Mouse (Mus musculus): ENCODE measurements around the gene Bmp5. TPM values are rescaled to one million over a fixed set of nuclear protein-coding genes. Genes with fewer than 3 reads are reported as not detected.
A peak's percentile ranks its signal among the peaks of the same experiment; 100 is the strongest.

Bmp5 gene
- 9.8 and 11.2 TPM in 2 replicates for polyA plus RNA-seq (2014; fragmentation: Nextera tagmentation; extraction: Ambion mirVana)

DNA sequence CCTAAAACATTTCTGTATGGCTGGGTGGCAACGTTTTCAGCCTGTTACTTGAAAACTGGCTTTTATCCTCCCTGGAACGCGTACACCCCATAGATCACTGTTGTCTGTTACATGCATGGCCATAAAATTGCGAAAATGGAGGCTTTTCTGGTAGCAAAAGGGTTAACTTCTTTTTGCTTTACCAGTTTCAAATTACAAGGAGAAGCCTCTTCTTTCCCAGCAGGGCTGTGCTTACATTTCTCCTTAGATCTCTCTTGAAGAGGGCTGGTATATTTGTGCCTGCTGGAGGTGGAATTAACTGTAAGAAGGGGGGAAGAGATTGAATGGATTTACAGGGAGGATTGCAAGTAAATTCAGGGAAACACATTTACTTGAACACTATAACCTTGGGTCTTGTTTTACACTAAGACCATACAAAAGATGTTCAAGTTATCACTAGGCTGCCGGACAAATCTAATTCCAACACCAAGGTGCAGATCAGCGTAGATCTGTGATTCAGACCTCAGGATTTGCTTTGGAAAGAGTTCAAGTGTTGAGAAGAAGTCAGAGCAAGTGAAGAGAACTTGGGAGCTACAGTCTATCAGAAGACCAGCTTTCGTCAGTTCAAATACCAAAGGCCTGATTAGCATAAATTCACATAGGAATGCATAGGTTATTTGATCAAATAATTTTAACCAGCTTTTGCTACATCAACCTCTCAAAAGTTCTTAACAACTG, at the start of gene Bmp5:
Bmp5 (plus strand) TSS at position 236 of the 717 bp plus-strand sequence.
- H3K4me3 ChIP-seq (ENCODE audit: low read depth, low read length) = peak within 1 kb of the TSS; percentile 53
- H3K4me1 ChIP-seq (replicated peaks; ENCODE audit: control insufficient read depth, insufficient read depth, low read length) = peaks cover 8% of the 10 kb centered on the region
- no peaks in the 10 kb centered on the region for H3K9me3 ChIP-seq (ENCODE audit: control insufficient read depth, low read length)
- no peak for DNase-seq (ENCODE audit: low spot score)
- no peak for ATAC-seq (replicated peaks; ENCODE audit: low FRiP score, low TSS enrichment, low read depth)
- H3K36me3 ChIP-seq (ENCODE audit: control insufficient read depth, insufficient read depth, low read length) = no peaks in the 10 kb centered on the region
- H3K9ac ChIP-seq (ENCODE audit: low read length) = peak within 1 kb of the TSS; percentile 65
- 13% methylated on average over 7 of the region's 7 CpGs for WGBS
- H3K4me2 ChIP-seq (ENCODE audit: low read length) = peak within 1 kb of the TSS; percentile 53
- peak within 1 kb of the TSS; percentile 34 for H3K27ac ChIP-seq (ENCODE audit: low read depth)
- no peaks in the 10 kb centered on the region for H3K27me3 ChIP-seq (replicated peaks; ENCODE audit: control insufficient read depth, insufficient read depth, low read length)

- no peaks in the 10 kb centered on the region for H3K36me3 ChIP-seq (ENCODE audit: control insufficient read depth, insufficient read depth, low read length)
- H3K9me3 ChIP-seq (ENCODE audit: control insufficient read depth, low read length) = no peaks in the 10 kb centered on the region
- DNase-seq (ENCODE audit: low spot score) = no peak
- no peak overlapping the region for H3K4me3 ChIP-seq (ENCODE audit: low read depth, low read length)
- H3K9ac ChIP-seq (ENCODE audit: low read length) = no peak overlapping the region
- H3K27ac ChIP-seq (ENCODE audit: low read depth) = no peak overlapping the region
- ATAC-seq (replicated peaks; ENCODE audit: low FRiP score, low TSS enrichment, low read depth) = no peak
- no peaks in the 10 kb centered on the region for H3K4me1 ChIP-seq (replicated peaks; ENCODE audit: control insufficient read depth, insufficient read depth, low read length)
- no peaks in the 10 kb centered on the region for H3K27me3 ChIP-seq (replicated peaks; ENCODE audit: control insufficient read depth, insufficient read depth, low read length)
- 22% methylated on average over 5 of the region's 5 CpGs for WGBS
- no peak overlapping the region for H3K4me2 ChIP-seq (ENCODE audit: low read length)
These were observed 15.1 kb upstream of the Bmp5 start for GRCm38 (mm10) chr9:75760075-75760474.

GRCm38 (mm10) chr9:75761567-75761966, 13.6 kb upstream of the Bmp5 start:
- Histone ChIP-seq H3K27me3 (replicated peaks; ENCODE audit: control insufficient read depth, insufficient read depth, low read length) (no peaks in the 10 kb centered on the region), H3K36me3 (ENCODE audit: control insufficient read depth, insufficient read depth, low read length) (no peaks in the 10 kb centered on the region), H3K9me3 (ENCODE audit: control insufficient read depth, low read length) (no peaks in the 10 kb centered on the region), H3K27ac (ENCODE audit: low read depth) (no peak overlapping the region), H3K9ac (ENCODE audit: low read length) (no peak overlapping the region), H3K4me2 (ENCODE audit: low read length) (no peak overlapping the region), H3K4me3 (ENCODE audit: low read depth, low read length) (no peak overlapping the region), H3K4me1 (replicated peaks; ENCODE audit: control insufficient read depth, insufficient read depth, low read length) (no peaks in the 10 kb centered on the region)
- DNase-seq (ENCODE audit: low spot score) (no peak), ATAC-seq (replicated peaks; ENCODE audit: low FRiP score, low TSS enrichment, low read depth) (no peak)
- WGBS = 89% methylated on average over 2 of the region's 2 CpGs

GRCm38 (mm10) chr9:75762487-75762886, 12.7 kb upstream of the Bmp5 start:
- H3K27me3 ChIP-seq (replicated peaks; ENCODE audit: control insufficient read depth, insufficient read depth, low read length) = no peaks in the 10 kb centered on the region
- H3K9me3 ChIP-seq (ENCODE audit: control insufficient read depth, low read length) = no peaks in the 10 kb centered on the region
- no peaks in the 10 kb centered on the region for H3K4me1 ChIP-seq (replicated peaks; ENCODE audit: control insufficient read depth, insufficient read depth, low read length)
- no peak overlapping the region for H3K4me2 ChIP-seq (ENCODE audit: low read length)
- no peak overlapping the region for H3K4me3 ChIP-seq (ENCODE audit: low read depth, low read length)
- H3K9ac ChIP-seq (ENCODE audit: low read length) = no peak overlapping the region
- H3K27ac ChIP-seq (ENCODE audit: low read depth) = no peak overlapping the region
- no peak for ATAC-seq (replicated peaks; ENCODE audit: low FRiP score, low TSS enrichment, low read depth)
- 20% methylated on average over 5 of the region's 5 CpGs for WGBS
- no peak for DNase-seq (ENCODE audit: low spot score)
- H3K36me3 ChIP-seq (ENCODE audit: control insufficient read depth, insufficient read depth, low read length) = no peaks in the 10 kb centered on the region

DNA sequence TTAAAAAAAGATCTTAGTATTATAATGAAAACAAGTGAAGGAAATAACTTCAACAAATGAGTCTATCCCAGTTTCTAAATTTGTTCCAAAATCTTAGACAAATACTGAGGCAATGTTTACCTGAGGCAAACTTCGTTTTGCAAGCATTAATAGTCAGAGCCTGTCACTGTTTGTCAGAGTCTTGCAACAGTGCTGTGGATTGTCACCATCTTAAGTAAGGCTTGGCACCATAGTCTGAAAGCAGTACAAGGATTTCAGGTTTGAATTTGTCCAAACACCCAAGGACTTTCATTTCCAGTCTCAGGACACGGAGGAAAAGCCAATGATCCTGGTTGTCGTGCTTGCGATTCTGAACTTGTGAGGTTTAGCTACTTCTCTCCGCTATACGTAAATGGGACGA, 10.4 kb upstream of the Bmp5 start:
- Histone ChIP-seq H3K4me3 (ENCODE audit: low read depth, low read length) (no peak overlapping the region), H3K9ac (ENCODE audit: low read length) (no peak overlapping the region), H3K4me1 (replicated peaks; ENCODE audit: control insufficient read depth, insufficient read depth, low read length) (no peaks in the 10 kb centered on the region), H3K27me3 (replicated peaks; ENCODE audit: control insufficient read depth, insufficient read depth, low read length) (no peaks in the 10 kb centered on the region), H3K36me3 (ENCODE audit: control insufficient read depth, insufficient read depth, low read length) (no peaks in the 10 kb centered on the region), H3K9me3 (ENCODE audit: control insufficient read depth, low read length) (no peaks in the 10 kb centered on the region), H3K4me2 (ENCODE audit: low read length) (no peak overlapping the region), H3K27ac (ENCODE audit: low read depth) (no peak overlapping the region)
- no peak for ATAC-seq (replicated peaks; ENCODE audit: low FRiP score, low TSS enrichment, low read depth)
- no peak for DNase-seq (ENCODE audit: low spot score)
- WGBS = 75% methylated on average over 7 of the region's 7 CpGs

- H3K9ac ChIP-seq (ENCODE audit: low read length) = no peak overlapping the region
- H3K4me2 ChIP-seq (ENCODE audit: low read length) = no peak overlapping the region
- no peaks in the 10 kb centered on the region for H3K36me3 ChIP-seq (ENCODE audit: control insufficient read depth, insufficient read depth, low read length)
- ATAC-seq (replicated peaks; ENCODE audit: low FRiP score, low TSS enrichment, low read depth) = no peak
- DNase-seq (ENCODE audit: low spot score) = no peak
- no peak overlapping the region for H3K4me3 ChIP-seq (ENCODE audit: low read depth, low read length)
- 78% methylated on average over 5 of the region's 5 CpGs for WGBS
- no peaks in the 10 kb centered on the region for H3K9me3 ChIP-seq (ENCODE audit: control insufficient read depth, low read length)
- H3K27ac ChIP-seq (ENCODE audit: low read depth) = no peak overlapping the region
- no peaks in the 10 kb centered on the region for H3K4me1 ChIP-seq (replicated peaks; ENCODE audit: control insufficient read depth, insufficient read depth, low read length)
- H3K27me3 ChIP-seq (replicated peaks; ENCODE audit: control insufficient read depth, insufficient read depth, low read length) = no peaks in the 10 kb centered on the region
These were observed 8.6 kb upstream of the Bmp5 start for GRCm38 (mm10) chr9:75766521-75766920.

GRCm38 (mm10) chr9:75769042-75769441, 6.1 kb upstream of the Bmp5 start:
- DNase-seq (ENCODE audit: low spot score) = no peak
- Histone ChIP-seq H3K36me3 (ENCODE audit: control insufficient read depth, insufficient read depth, low read length) (no peaks in the 10 kb centered on the region), H3K27me3 (replicated peaks; ENCODE audit: control insufficient read depth, insufficient read depth, low read length) (no peaks in the 10 kb centered on the region), H3K4me2 (ENCODE audit: low read length) (no peak overlapping the region), H3K27ac (ENCODE audit: low read depth) (no peak overlapping the region), H3K9ac (ENCODE audit: low read length) (no peak overlapping the region), H3K4me3 (ENCODE audit: low read depth, low read length) (no peak overlapping the region), H3K4me1 (replicated peaks; ENCODE audit: control insufficient read depth, insufficient read depth, low read length) (peaks cover 4% of the 10 kb centered on the region), H3K9me3 (ENCODE audit: control insufficient read depth, low read length) (no peaks in the 10 kb centered on the region)
- WGBS = 55% methylated on average over 3 of the region's 3 CpGs
- no peak for ATAC-seq (replicated peaks; ENCODE audit: low FRiP score, low TSS enrichment, low read depth)

- Histone ChIP-seq H3K9ac (ENCODE audit: low read length) (peak overlapping the region; percentile 65), H3K9me3 (ENCODE audit: control insufficient read depth, low read length) (no peaks in the 10 kb centered on the region), H3K27me3 (replicated peaks; ENCODE audit: control insufficient read depth, insufficient read depth, low read length) (no peaks in the 10 kb centered on the region), H3K4me1 (replicated peaks; ENCODE audit: control insufficient read depth, insufficient read depth, low read length) (peaks cover 12% of the 10 kb centered on the region), H3K36me3 (ENCODE audit: control insufficient read depth, insufficient read depth, low read length) (no peaks in the 10 kb centered on the region), H3K4me2 (ENCODE audit: low read length) (peak overlapping the region; percentile 53), H3K4me3 (ENCODE audit: low read depth, low read length) (peak overlapping the region; percentile 53), H3K27ac (ENCODE audit: low read depth) (peak overlapping the region; percentile 34)
- DNase-seq (ENCODE audit: low spot score) (no peak), ATAC-seq (replicated peaks; ENCODE audit: low FRiP score, low TSS enrichment, low read depth) (no peak)
- 20% methylated on average over 7 of the region's 7 CpGs for WGBS
These were observed 989 bp downstream of the Bmp5 start for GRCm38 (mm10) chr9:75776153-75776552.

DNA sequence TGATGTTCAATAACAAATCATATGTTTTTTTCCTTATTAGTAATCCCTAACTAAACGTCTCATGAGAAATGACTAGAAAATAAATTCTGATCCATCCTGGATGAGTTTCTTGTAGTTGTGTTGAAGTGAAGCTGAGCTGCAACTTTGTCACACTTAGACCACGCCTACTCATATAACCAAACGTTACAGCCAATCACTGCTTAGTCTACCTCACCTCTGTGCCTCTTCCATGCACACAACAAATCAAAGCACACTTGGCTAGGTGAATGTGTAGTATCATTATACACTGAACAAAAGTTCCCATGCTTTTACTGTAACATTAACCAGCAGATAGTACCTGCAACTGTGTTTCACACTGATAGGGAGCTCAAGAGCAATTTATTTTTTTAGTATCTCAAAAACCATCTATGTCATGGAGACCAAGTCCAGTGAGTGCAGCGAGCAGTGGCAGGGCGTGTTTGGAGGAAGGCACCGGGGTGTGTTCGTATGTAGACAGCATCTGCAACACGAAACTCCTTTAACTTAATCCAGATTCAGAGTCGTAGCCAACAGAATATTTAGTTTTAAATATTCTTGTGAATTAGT, 3.7 kb downstream of the Bmp5 start:
- Histone ChIP-seq H3K27me3 (replicated peaks; ENCODE audit: control insufficient read depth, insufficient read depth, low read length) (no peaks in the 10 kb centered on the region), H3K4me2 (ENCODE audit: low read length) (peak overlapping the region; percentile 52), H3K36me3 (ENCODE audit: control insufficient read depth, insufficient read depth, low read length) (no peaks in the 10 kb centered on the region), H3K9ac (ENCODE audit: low read length) (no peak overlapping the region), H3K4me1 (replicated peaks; ENCODE audit: control insufficient read depth, insufficient read depth, low read length) (peaks cover 14% of the 10 kb centered on the region), H3K27ac (ENCODE audit: low read depth) (peak overlapping the region; percentile 27; the same call in 1 of the 2 replicates), H3K4me3 (ENCODE audit: low read depth, low read length) (peak overlapping the region; percentile 33), H3K9me3 (ENCODE audit: control insufficient read depth, low read length) (no peaks in the 10 kb centered on the region)
- 41% methylated on average over 9 of the region's 9 CpGs for WGBS
- no peak for DNase-seq (ENCODE audit: low spot score)
- ATAC-seq (replicated peaks; ENCODE audit: low FRiP score, low TSS enrichment, low read depth) = no peak
